Mouse (Mus musculus) G1E (cell line): ENCODE results near the gene Irf7. TPM values are rescaled to one million over a fixed set of nuclear protein-coding genes. Genes with fewer than 3 reads are reported as not detected.

Source experiments
- ATAC-seq: 2 replicates; pipeline ENCODE4 v1.8.0; 2016; ENCODE audit warnings: mild to moderate bottlenecking; ENCODE audit not compliant: insufficient number of reproducible peaks, poor library complexity, low FRiP score, severe bottlenecking; ENCODE audit errors: extremely low read depth
- DNase-seq: peaks from one replicate; pipeline ENCODE4 v3.0.0; 2012; ENCODE audit warnings: low spot score
- H3K27me3 ChIP-seq: 2 replicates; pipeline ENCODE4 v1.6.1; 2012; ENCODE audit warnings: mild to moderate bottlenecking, low read length, inconsistent platforms; ENCODE audit not compliant: insufficient read depth
- H3K36me3 ChIP-seq: replicated peaks from 2 replicates; pipeline ENCODE3; 2012; ENCODE audit warnings: mild to moderate bottlenecking, inconsistent platforms
- H3K4me1 ChIP-seq: 2 replicates; pipeline ENCODE4 v1.6.1; 2012; ENCODE audit warnings: low read depth, low read length, inconsistent platforms, mixed read lengths; ENCODE audit not compliant: insufficient read depth
- H3K4me3 ChIP-seq: 2 replicates; pipeline ENCODE4 v1.5.1; 2012; ENCODE audit warnings: low read depth, mild to moderate bottlenecking, inconsistent platforms, low read length, moderate library complexity, mixed read lengths
- H3K9me3 ChIP-seq: replicated peaks from 2 replicates; pipeline ENCODE4 v1.6.1; 2012; ENCODE audit warnings: inconsistent platforms
- CTCF ChIP-seq: IDR thresholded peaks from 2 replicates; pipeline ENCODE4 v1.5.1; 2012; ENCODE audit warnings: low read depth, low read length, inconsistent platforms, mixed read lengths
- GATA1 ChIP-seq: IDR thresholded peaks from 2 replicates; pipeline ENCODE4 v1.6.1; 2012; ENCODE audit warnings: borderline replicate concordance, low read length, inconsistent platforms, mixed read lengths
- GATA2 ChIP-seq: IDR thresholded peaks from 2 replicates; pipeline ENCODE4 v1.6.1; 2012; ENCODE audit warnings: low read depth, low read length, inconsistent platforms, borderline replicate concordance
- POLR2AphosphoS5 ChIP-seq: IDR thresholded peaks from 2 replicates; pipeline ENCODE4 v1.6.1; 2012; ENCODE audit warnings: low read depth, low read length, inconsistent platforms; ENCODE audit not compliant: insufficient replicate concordance
- TAL1 ChIP-seq: conservative IDR thresholded peaks from 2 replicates; pipeline ENCODE4 v1.6.1; 2012; ENCODE audit warnings: low read depth, low read length, inconsistent platforms, mixed read lengths
- polyA plus RNA-seq: library from polyadenylated mRNA; stranded (reverse); fragments of >175 nt; gene quantifications from 2 replicates; pipeline ENCODE4 v1.2.3, GENCODE M21; 2012
- total RNA-seq, 2 experiments: library from RNA; stranded (forward) in 1 of 2; stranded (reverse) in 1 of 2; fragments of 200-1000 nt in 1 of 2; fragments of >200 nt in 1 of 2; fragmentation: Nextera tagmentation in 1 of 2; gene quantifications; 2 replicates each; pipeline ENCODE4 v1.2.3; 2014 to 2017

The Irf7 gene
- total and polyA plus RNA-seq, 3 experiments: 1.6 to 12.9 (median 6.8) TPM

- ATAC-seq (no peak), DNase-seq (no peak)
- Histone ChIP-seq H3K27me3 (no peaks in the 10 kb centered on the region), H3K9me3 (no peaks in the 10 kb centered on the region), H3K4me1 (peaks cover 40% of the 10 kb centered on the region), H3K4me3 (no peak overlapping the region; the same call in 1 of the 2 replicates), H3K36me3 (peaks cover 70% of the 10 kb centered on the region)
- TF ChIP-seq GATA1: no peak
- no peak for TF ChIP-seq CTCF
- TF ChIP-seq TAL1: no peak
- TF ChIP-seq GATA2: no peak
- TF ChIP-seq POLR2AphosphoS5: no peak
These were observed 34.7 kb downstream of the Irf7 start for GRCm38 (mm10) chr7:141231551-141231950.

GRCm38 (mm10) chr7:141231111-141231510, 35.2 kb downstream of the Irf7 start:
- peaks cover 66% of the 10 kb centered on the region for H3K36me3 ChIP-seq
- no peak for ATAC-seq
- no peak for TF ChIP-seq CTCF
- no peaks in the 10 kb centered on the region for H3K9me3 ChIP-seq
- DNase-seq: no peak
- H3K4me3 ChIP-seq: no peak overlapping the region; the same call in 1 of the 2 replicates
- peaks cover 40% of the 10 kb centered on the region for H3K4me1 ChIP-seq
- H3K27me3 ChIP-seq: no peaks in the 10 kb centered on the region

GRCm38 (mm10) chr7:141230570-141230969, 35.7 kb downstream of the Irf7 start:
- H3K36me3 ChIP-seq: peaks cover 61% of the 10 kb centered on the region

GRCm38 (mm10) chr7:141229702-141230101, 36.6 kb downstream of the Irf7 start:
- Histone ChIP-seq H3K27me3 (no peaks in the 10 kb centered on the region), H3K4me3 (peak overlapping the region; percentile 100), H3K36me3 (peaks cover 53% of the 10 kb centered on the region), H3K9me3 (no peaks in the 10 kb centered on the region), H3K4me1 (peaks cover 40% of the 10 kb centered on the region)
- TF ChIP-seq GATA2: no peak
- TF ChIP-seq CTCF: no peak
- TF ChIP-seq GATA1: no peak
- TF ChIP-seq POLR2AphosphoS5: no peak
- no peak for TF ChIP-seq TAL1
- DNase-seq: peak; percentile 9
- ATAC-seq: no peak

More at GRCm38 (mm10) chr7:141230570-141230969, 35.7 kb downstream of the Irf7 start:
- ATAC-seq: no peak
- TF ChIP-seq GATA1 (no peak), TAL1 (no peak), CTCF (no peak), POLR2AphosphoS5 (no peak), GATA2 (no peak)
- Histone ChIP-seq H3K4me1 (peaks cover 40% of the 10 kb centered on the region), H3K9me3 (no peaks in the 10 kb centered on the region), H3K27me3 (no peaks in the 10 kb centered on the region), H3K4me3 (peak overlapping the region; percentile 57; the same call in 1 of the 2 replicates)
- DNase-seq: no peak

- peaks cover 40% of the 10 kb centered on the region for H3K36me3 ChIP-seq
- peak within 1 kb of the TSS; percentile 100 for H3K4me3 ChIP-seq
- ATAC-seq: peak; percentile 80
- no peaks in the 10 kb centered on the region for H3K27me3 ChIP-seq
- TF ChIP-seq POLR2AphosphoS5: no peak; the same call in 1 of the 2 replicates
- TF ChIP-seq TAL1: no peak
- no peak for TF ChIP-seq GATA1
- TF ChIP-seq CTCF: peak; percentile 96
- TF ChIP-seq GATA2: no peak
- peaks cover 40% of the 10 kb centered on the region for H3K4me1 ChIP-seq
- no peaks in the 10 kb centered on the region for H3K9me3 ChIP-seq
- DNase-seq: peak; percentile 91
These were observed 37.8 kb downstream of the Irf7 start, which contains the start of gene Phrf1 for GRCm38 (mm10) chr7:141228279-141229067. TSS of gene Phrf1 (plus strand) at chr7:141228784.

GRCm38 (mm10) chr7:141227796-141228195, 38.5 kb downstream of the Irf7 start:
- TF ChIP-seq CTCF (no peak), GATA1 (no peak), TAL1 (no peak), GATA2 (no peak), POLR2AphosphoS5 (no peak)
- ATAC-seq: no peak
- Histone ChIP-seq H3K36me3 (peaks cover 34% of the 10 kb centered on the region), H3K4me1 (peaks cover 41% of the 10 kb centered on the region), H3K27me3 (no peaks in the 10 kb centered on the region), H3K4me3 (no peak overlapping the region; the same call in 1 of the 2 replicates), H3K9me3 (no peaks in the 10 kb centered on the region)
- DNase-seq: no peak

GRCm38 (mm10) chr7:141226535-141226934, 39.7 kb downstream of the Irf7 start:
- no peak for ATAC-seq
- peaks cover 43% of the 10 kb centered on the region for H3K4me1 ChIP-seq

More at GRCm38 (mm10) chr7:141226535-141226934, 39.7 kb downstream of the Irf7 start:
- TF ChIP-seq GATA1 (no peak), POLR2AphosphoS5 (no peak)
- DNase-seq: no peak
- Histone ChIP-seq H3K4me3 (no peak overlapping the region), H3K9me3 (no peaks in the 10 kb centered on the region), H3K27me3 (no peaks in the 10 kb centered on the region), H3K36me3 (peaks cover 21% of the 10 kb centered on the region)
